Mouse (Mus musculus) frontal cortex, adult (tissue): ENCODE results near the gene Pou3f3.
A peak's percentile ranks its signal among the peaks of the same experiment; 100 is the strongest.

Experiments
- ATAC-seq: cut with Nextera tagmentation; 2 replicates; pipeline ENCODE4 v1.9.2; 2017; ENCODE audit warnings: mild to moderate bottlenecking, moderate library complexity, mixed read lengths; ENCODE audit not compliant: low TSS enrichment

Pou3f3 gene

GRCm38 (mm10) chr1:42695578-42695915, at the start of gene Pou3f3:
Gene Pou3f3, plus strand, starts transcription at chr1:42695768.
- ATAC-seq: peak; percentile 77

DNA sequence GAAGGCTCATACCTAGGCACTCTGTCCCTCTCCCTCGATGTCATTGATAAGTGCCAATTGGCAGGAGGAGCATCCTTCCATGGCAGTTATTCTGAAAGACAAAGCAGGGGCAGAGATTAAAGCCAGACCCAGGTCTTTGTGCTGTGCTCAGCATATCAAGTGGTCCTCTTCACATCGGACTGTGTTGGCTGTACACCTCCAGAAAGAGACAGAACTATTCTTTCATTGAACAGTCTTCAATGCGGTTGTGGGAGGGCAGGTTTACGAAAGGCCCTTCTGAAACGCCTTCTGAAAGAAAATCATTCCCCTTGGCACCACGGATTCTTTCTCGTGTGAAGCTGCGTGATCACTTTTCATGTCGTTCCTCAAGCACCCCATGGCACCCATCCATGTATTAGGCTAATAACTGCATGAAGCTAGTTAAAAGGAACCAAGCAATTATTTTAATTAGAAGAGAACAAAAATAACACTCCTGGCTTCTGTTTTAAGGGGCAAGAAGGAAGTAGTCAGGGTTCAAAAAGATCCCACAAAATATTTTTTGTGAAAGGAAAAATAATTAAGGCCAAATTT, 47.1 kb upstream of the Pou3f3 start:
- no peak for ATAC-seq

GRCm38 (mm10) chr1:42651461-42651860, 44.1 kb upstream of the Pou3f3 start:
- ATAC-seq: peak; percentile 80

GRCm38 (mm10) chr1:42667546-42667945, 28.0 kb upstream of the Pou3f3 start:
- ATAC-seq: 0 out of 2 replicates have a peak, but pooled peaks have one; percentile 17

DNA sequence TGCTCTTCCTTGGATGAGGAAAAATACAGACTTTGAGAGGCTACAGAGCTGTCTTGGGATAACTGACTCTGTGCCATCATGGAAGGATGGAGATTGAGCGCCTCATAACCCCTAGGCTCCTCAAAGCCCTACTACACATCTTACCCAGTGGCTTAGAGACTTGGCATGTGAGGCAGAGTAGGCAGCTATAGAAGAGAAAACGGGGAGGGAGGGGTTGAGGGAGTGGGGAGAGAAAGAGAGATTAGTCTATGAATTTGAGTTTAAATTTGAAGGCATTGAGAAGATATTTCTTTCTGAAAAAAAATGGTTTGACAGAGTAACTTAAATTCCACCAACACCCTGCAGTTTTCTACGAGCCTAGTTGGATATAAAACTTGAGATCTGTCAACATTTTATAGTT, 14.9 kb upstream of the Pou3f3 start:
- ATAC-seq: no peak

- no peak for ATAC-seq
These were observed 13.8 kb upstream of the Pou3f3 start for GRCm38 (mm10) chr1:42681762-42682161.

DNA sequence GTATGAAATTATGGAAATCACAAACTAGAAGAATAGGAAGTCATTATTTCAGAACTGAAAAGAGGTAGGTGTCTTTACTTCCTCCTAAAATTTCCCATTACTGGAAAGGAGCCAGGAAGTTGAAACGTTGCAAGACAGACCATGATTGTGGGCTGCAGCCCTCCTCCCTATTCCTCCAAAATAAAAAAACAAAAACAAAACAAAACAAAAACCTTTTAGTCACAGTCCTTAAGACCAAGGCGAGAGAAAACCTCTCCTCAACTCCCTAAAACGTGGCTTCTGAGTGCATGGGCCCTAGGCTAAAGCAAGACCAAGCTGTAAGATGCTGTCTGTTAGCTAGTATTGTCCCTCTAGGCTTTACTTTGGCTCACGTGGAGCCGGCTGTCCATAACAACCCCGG, 11.7 kb upstream of the Pou3f3 start:
- peak; percentile 11 for ATAC-seq

DNA sequence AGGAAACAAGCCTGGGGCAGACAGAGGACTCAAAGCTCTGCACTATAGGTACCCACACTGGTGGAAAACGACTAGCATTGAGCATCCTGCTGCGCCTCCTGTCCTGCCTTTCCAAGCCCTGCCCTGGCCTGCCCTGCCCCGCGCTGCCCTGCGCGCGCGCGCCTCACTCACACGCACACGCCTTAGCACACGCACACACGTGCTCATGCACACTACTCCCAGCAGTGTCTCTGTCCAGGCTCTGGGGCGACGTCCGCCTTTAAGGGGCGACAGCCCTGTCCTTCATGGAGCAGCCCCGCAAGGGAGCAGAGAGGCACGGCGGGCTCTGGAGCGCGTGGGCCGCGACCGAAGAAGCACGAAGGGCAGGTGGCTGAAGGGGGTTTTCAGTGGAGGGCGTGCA, 11.2 kb upstream of the Pou3f3 start:
- peak; percentile 32 for ATAC-seq

DNA sequence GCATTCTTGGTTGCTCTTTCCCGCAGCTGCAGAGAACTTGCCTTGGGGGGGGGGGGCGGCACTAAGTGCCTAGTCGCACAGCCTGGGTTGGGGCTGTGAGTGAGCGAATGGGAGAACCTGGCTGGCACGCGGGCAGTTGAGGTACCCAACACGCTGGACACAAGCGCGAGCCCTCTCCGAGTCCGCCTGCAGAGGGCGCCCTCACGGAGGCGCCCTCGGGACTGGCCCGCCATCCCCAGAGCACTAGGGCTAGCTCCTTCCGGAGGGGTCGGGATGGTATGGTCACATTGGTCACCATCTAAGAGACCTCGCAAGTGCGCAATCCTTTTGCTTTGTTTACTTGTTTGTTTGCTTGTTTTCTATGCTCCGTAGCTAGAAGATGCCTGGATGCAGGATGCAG, 10.8 kb upstream of the Pou3f3 start:
- ATAC-seq: peak; percentile 31

- ATAC-seq: no peak
These were observed 10.1 kb upstream of the Pou3f3 start for GRCm38 (mm10) chr1:42685321-42685960.

GRCm38 (mm10) chr1:42686194-42687131, 9.1 kb upstream of the Pou3f3 start:
- peak; percentile 41 for ATAC-seq

DNA sequence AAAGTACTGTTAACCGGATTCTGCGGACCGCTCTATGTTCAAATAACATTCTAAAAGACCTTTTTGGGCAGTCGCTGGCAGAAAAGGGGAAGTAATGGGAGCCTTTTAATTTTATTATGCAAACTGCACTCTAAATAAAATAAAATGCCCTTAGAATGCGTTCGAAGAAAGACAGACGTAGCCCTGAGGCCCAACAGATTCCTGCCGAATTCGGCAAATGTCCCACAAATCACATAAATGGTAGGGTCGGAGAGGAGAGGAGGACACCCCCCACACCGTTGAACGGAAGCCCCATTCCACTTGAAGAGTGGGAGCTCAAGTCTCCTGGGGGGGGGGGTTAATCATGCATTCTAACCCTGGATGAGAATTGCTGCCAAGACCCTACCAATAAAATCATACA, 8.3 kb upstream of the Pou3f3 start:
- ATAC-seq: no peak

DNA sequence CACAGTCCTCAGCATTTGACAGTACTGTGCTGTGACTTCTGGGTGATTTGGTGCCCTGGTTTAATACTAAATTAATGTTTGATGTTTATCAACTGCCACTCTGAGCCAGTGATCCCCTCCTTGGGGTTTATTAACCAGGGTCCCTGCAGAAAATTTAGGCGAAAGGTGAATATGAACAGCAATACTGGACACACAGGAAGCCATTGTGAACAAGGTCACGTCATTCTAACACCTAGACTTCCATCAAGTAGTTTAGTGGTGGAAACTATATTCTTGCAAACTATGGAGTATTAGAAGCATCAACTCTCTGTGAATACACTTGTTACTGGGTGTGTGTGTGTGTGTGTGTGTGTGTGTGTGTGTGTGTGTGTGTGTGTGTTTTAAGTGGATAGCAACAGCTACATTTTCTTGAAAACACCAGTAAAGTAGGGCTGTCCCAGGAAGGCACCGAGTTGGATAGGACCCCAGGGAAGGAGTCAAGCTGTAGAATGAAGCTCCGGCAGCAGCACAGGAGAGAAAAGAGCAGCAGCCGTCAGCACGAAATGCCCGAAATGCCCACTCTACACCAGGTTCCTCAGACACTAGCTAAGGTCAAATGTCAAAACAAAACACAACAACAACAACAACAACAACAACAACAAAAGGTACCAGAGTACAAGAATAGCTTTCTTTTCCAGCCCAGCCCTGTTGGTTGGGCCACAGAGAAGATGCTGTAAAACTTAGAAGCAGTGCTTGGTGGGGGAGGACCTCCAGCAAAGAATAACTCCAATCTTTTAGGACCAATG, 7.6 kb upstream of the Pou3f3 start:
- no peak for ATAC-seq

GRCm38 (mm10) chr1:42688541-42689125, 6.9 kb upstream of the Pou3f3 start:
- no peak for ATAC-seq

GRCm38 (mm10) chr1:42690024-42690575, 5.5 kb upstream of the Pou3f3 start:
- no peak for ATAC-seq

DNA sequence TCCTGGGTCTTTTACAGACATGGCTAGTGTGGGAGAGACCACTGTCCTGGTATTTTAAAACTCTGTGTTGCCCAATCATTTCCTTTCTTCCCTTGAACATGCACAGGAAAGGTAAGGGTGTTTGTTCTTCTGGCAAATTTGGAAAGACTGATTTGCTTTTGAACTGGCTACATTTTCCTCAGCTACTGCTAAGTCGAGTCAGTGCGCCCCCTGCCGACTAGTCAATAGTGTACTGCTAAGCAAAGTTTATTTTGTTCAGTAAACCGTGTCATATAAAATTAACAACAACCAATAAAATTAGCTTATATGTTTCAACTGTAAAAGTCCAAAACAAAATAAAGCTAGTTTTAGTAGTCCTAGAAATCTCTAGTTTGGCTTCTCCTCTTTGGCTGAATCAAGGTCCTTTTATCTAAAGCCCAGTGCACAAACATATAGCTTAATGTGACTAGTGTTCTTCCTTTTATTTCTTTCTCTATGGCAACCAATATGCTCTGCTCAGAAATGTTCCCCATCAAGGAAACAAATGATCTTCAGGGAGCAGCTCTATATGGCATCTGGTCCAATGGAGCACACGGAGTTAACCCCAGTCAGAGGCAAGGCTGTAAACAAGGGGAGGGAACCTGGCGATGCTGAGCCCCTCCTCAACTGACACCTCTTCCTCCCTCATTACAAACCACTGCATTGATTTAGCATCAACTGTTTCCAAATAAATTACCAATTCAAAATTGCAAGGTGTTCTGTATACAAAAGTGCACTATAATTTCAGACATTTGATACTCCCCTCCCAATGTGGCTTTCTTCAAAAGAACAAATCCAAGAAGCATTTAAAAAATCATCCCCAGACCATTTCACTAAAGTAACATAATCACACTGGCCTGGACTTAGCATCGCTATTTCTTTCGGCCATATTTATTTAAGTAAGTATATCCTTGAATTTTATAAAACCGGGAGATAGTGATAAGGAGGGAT, 4.1 kb upstream of the Pou3f3 start:
- no peak for ATAC-seq

GRCm38 (mm10) chr1:42692221-42692620, 3.3 kb upstream of the Pou3f3 start:
- ATAC-seq: no peak

DNA sequence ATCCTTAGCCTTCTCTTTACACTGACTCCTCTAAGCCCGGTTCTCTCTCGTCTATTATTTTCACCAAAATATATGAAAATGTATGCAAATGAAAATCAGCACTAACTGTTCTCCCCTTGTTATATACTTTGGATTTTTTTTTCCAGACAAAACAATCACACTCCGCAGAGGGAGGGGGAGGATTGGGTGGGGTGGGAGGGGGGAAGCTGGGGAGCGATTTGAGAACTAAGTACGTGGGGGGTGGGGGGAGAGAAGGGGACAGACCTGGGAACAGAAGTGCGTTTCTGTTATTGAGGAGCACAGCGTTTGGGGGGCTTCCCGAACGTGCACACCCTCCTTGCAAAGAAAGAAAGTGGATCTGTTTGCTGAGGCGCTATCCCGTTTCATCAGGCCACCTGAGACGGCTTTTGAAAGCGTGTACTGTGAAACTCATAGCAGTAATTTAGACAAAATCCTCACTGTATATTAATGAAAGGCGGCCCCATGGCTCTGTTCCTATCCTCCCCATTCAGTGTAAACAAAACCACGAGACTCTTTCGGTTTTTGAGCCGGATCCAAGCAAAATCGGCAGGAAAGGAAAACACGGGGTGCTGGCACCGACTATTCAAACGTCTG, 2.4 kb upstream of the Pou3f3 start:
- no peak for ATAC-seq

GRCm38 (mm10) chr1:42693852-42694251, 1.7 kb upstream of the Pou3f3 start:
- ATAC-seq: peak; percentile 12; the same call in 1 of the 2 replicates

- ATAC-seq: peak; percentile 10; the same call in 1 of the 2 replicates
These were observed 1.3 kb upstream of the Pou3f3 start for GRCm38 (mm10) chr1:42694290-42694664.
